Mouse (Mus musculus): ENCODE data around the gene Lrba. TPM values are rescaled to one million over a fixed set of nuclear protein-coding genes. Genes with fewer than 3 reads are reported as not detected.
A peak's percentile ranks its signal among the peaks of the same experiment; 100 is the strongest.

Lrba gene
- polyA plus RNA-seq, 1 experiment from 2014 or later: 4.2 TPM

DNA sequence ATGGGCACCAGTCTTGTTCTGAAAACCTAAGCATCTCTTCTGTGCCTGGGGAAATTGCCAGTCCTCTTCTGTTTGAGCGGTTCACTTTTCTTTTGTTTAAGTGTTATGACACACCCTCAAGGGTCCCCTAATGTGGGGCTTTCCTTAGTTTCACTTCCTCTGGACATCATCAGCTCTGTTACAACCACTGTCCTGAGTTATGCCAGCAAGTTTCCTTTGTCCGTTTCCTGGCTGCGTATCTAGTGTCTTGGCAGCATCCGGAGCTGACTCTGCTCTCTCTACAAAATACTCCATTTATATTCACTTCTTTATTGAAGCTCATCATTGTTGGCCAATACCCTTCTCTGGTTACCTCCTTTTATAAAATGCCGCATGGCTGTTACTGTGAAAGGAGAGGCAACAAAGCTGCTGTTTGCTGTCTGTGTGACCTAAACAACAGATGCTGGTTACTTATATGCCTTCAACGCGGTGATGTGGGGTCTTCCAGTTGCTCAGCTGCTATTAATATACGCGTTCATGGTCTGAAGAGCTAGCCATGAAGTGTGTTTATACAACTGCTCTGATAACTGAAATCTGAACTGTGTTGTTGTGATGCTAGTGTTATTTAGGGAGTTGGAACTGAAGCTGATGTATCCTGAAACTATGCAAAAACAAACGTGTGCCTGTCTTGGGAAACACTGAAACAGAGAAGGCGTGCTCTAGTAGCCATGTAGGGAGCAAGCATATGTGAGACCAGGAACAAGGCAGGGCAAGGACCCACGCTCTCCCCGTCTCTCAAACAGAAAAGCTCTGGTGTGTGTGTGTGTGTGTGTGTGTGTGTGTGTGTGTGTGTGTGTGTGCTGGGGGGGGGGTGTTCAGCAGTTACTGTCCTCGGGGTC is 550.3 kb downstream of the Lrba start:
- 54% methylated on average over 14 of the region's 14 CpGs for WGBS

GRCm38 (mm10) chr3:86775444-86775828 is 551.0 kb downstream of the Lrba start:
- Histone ChIP-seq H3K4me2 (ENCODE audit: low read length) (no peak overlapping the region), H3K9ac (ENCODE audit: low read length) (no peak overlapping the region), H3K27ac (replicated peaks in 1 of 2; ENCODE audit: control insufficient read depth in 1 of 2, insufficient read depth in 1 of 2, low read depth in 2 of 2, low read length in 2 of 2) (peak overlapping the region in 1 of 2 experiments; percentile 59; a peak in 1 of 4 replicates), H3K36me3 (ENCODE audit: control insufficient read depth, insufficient read depth, low read length) (no peaks in the 10 kb centered on the region), H3K4me1 (ENCODE audit: control insufficient read depth in 2 of 2, insufficient read depth in 2 of 2, low read length in 2 of 2) (peaks cover 2 to 10% of the 10 kb centered on the region in 2 experiments; a peak in 2 of 4 replicates), H3K4me3 (ENCODE audit: control insufficient read depth in 1 of 2, insufficient read depth in 1 of 2, low read depth in 1 of 2, low read length in 2 of 2) (no peak overlapping the region), H3K27me3 (ENCODE audit: control insufficient read depth, insufficient read depth, low read length) (no peaks in the 10 kb centered on the region), H3K9me3 (ENCODE audit: control insufficient read depth, low read length) (no peaks in the 10 kb centered on the region)
- WGBS: 73% methylated on average over 6 of the region's 6 CpGs
- ATAC-seq (ENCODE audit: insufficient number of reproducible peaks, insufficient read depth, low FRiP score, low read depth): no peak

More for the DNA sequence above, 550.3 kb downstream of the Lrba start:
- Histone ChIP-seq H3K4me2 (ENCODE audit: low read length) (peak overlapping the region; percentile 21; the same call in 1 of the 2 replicates), H3K27me3 (ENCODE audit: control insufficient read depth, insufficient read depth, low read length) (no peaks in the 10 kb centered on the region), H3K9ac (ENCODE audit: low read length) (no peak overlapping the region), H3K9me3 (ENCODE audit: control insufficient read depth, low read length) (no peaks in the 10 kb centered on the region), H3K4me3 (ENCODE audit: control insufficient read depth in 1 of 2, insufficient read depth in 1 of 2, low read depth in 1 of 2, low read length in 2 of 2) (no peak overlapping the region), H3K36me3 (ENCODE audit: control insufficient read depth, insufficient read depth, low read length) (no peaks in the 10 kb centered on the region), H3K4me1 (ENCODE audit: control insufficient read depth in 2 of 2, insufficient read depth in 2 of 2, low read length in 2 of 2) (peaks cover 2 to 10% of the 10 kb centered on the region in 2 experiments; a peak in 2 of 4 replicates), H3K27ac (replicated peaks in 1 of 2; ENCODE audit: control insufficient read depth in 1 of 2, insufficient read depth in 1 of 2, low read depth in 2 of 2, low read length in 2 of 2) (peak overlapping the region; percentile 29 to 59; a peak in 3 of 4 replicates)
- ATAC-seq (ENCODE audit: insufficient number of reproducible peaks, insufficient read depth, low FRiP score, low read depth): no peak

DNA sequence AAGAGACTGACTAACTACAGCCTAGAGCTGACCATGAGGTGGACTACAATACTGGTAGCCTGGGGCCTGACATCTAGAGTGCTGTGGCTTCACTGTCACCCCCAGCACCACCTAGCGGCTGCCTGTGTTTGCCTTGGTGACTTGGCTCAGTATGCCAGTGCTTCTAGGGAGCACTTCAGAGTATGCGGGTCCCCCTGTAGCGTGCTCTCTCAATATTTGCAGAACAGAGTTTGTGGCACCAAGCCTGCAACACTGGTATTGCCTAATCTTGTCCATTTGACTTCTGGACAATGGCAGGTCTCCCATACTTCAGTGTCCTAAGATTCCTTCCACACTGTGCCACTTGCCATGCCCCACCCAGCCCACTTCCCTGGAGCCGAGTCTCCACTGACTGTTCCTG is 555.2 kb downstream of the Lrba start:
- no peak overlapping the region for H3K4me3 ChIP-seq (ENCODE audit: control insufficient read depth in 1 of 2, insufficient read depth in 1 of 2, low read depth in 1 of 2, low read length in 2 of 2)
- 59% methylated on average over 4 of the region's 4 CpGs for WGBS
- ATAC-seq (ENCODE audit: insufficient number of reproducible peaks, insufficient read depth, low FRiP score, low read depth): no peak

DNA sequence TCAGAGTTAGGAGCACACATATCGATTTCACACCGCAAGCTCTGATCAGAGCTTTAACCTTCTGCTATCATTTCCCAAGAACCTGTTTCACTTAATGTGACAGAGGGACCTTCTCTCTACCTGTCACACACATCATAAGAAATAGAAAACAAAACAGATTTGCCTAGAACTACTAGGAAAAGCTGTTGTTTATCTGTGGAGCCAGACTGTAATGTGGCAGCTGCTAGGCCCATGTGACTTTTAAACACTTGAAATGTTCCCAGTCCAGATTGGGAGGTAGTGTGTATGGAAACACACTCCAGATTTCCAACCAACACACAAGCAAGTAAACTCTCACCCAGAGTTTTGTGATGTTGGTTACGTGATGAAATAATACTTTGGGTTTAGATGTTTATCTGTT is 559.6 kb downstream of the Lrba start:
- Histone ChIP-seq H3K27ac (replicated peaks in 1 of 2; ENCODE audit: control insufficient read depth in 1 of 2, insufficient read depth in 1 of 2, low read depth in 2 of 2, low read length in 2 of 2) (no peak overlapping the region), H3K9me3 (ENCODE audit: control insufficient read depth, low read length) (no peaks in the 10 kb centered on the region), H3K4me3 (ENCODE audit: control insufficient read depth in 1 of 2, insufficient read depth in 1 of 2, low read depth in 1 of 2, low read length in 2 of 2) (no peak overlapping the region), H3K4me2 (ENCODE audit: low read length) (no peak overlapping the region), H3K4me1 (ENCODE audit: control insufficient read depth in 2 of 2, insufficient read depth in 2 of 2, low read length in 2 of 2) (peaks cover 21 to 24% of the 10 kb centered on the region in 2 experiments), H3K36me3 (ENCODE audit: control insufficient read depth, insufficient read depth, low read length) (no peaks in the 10 kb centered on the region), H3K9ac (ENCODE audit: low read length) (no peak overlapping the region), H3K27me3 (ENCODE audit: control insufficient read depth, insufficient read depth, low read length) (no peaks in the 10 kb centered on the region)
- WGBS: 65% methylated on average over 3 of the region's 3 CpGs
- no peak for ATAC-seq (ENCODE audit: insufficient number of reproducible peaks, insufficient read depth, low FRiP score, low read depth)

More for the DNA sequence above, 555.2 kb downstream of the Lrba start:
- peaks cover 2 to 8% of the 10 kb centered on the region in 2 experiments; a peak in 3 of 4 replicates for H3K4me1 ChIP-seq (ENCODE audit: control insufficient read depth in 2 of 2, insufficient read depth in 2 of 2, low read length in 2 of 2)
- H3K27me3 ChIP-seq (ENCODE audit: control insufficient read depth, insufficient read depth, low read length): no peaks in the 10 kb centered on the region
- no peaks in the 10 kb centered on the region for H3K9me3 ChIP-seq (ENCODE audit: control insufficient read depth, low read length)
- H3K4me2 ChIP-seq (ENCODE audit: low read length): no peak overlapping the region
- H3K36me3 ChIP-seq (ENCODE audit: control insufficient read depth, insufficient read depth, low read length): no peaks in the 10 kb centered on the region
- no peak overlapping the region for H3K27ac ChIP-seq (replicated peaks in 1 of 2; ENCODE audit: control insufficient read depth in 1 of 2, insufficient read depth in 1 of 2, low read depth in 2 of 2, low read length in 2 of 2)
- H3K9ac ChIP-seq (ENCODE audit: low read length): no peak overlapping the region

- Histone ChIP-seq H3K27me3 (ENCODE audit: control insufficient read depth, insufficient read depth, low read length) (no peaks in the 10 kb centered on the region), H3K36me3 (ENCODE audit: control insufficient read depth, insufficient read depth, low read length) (no peaks in the 10 kb centered on the region), H3K4me3 (ENCODE audit: control insufficient read depth in 1 of 2, insufficient read depth in 1 of 2, low read depth in 1 of 2, low read length in 2 of 2) (no peak overlapping the region), H3K9ac (ENCODE audit: low read length) (no peak overlapping the region), H3K4me1 (ENCODE audit: control insufficient read depth in 2 of 2, insufficient read depth in 2 of 2, low read length in 2 of 2) (peaks cover 24 to 31% of the 10 kb centered on the region in 2 experiments), H3K9me3 (ENCODE audit: control insufficient read depth, low read length) (no peaks in the 10 kb centered on the region), H3K27ac (replicated peaks in 1 of 2; ENCODE audit: control insufficient read depth in 1 of 2, insufficient read depth in 1 of 2, low read depth in 2 of 2, low read length in 2 of 2) (no peak overlapping the region), H3K4me2 (ENCODE audit: low read length) (no peak overlapping the region)
- 57% methylated on average over 11 of the region's 11 CpGs for WGBS
- no peak for ATAC-seq (ENCODE audit: insufficient number of reproducible peaks, insufficient read depth, low FRiP score, low read depth)
These were observed 560.5 kb downstream of the Lrba start for GRCm38 (mm10) chr3:86784930-86785329.

GRCm38 (mm10) chr3:86786280-86786679 is 561.8 kb downstream of the Lrba start:
- H3K4me2 ChIP-seq (ENCODE audit: low read length): no peak overlapping the region
- peak overlapping the region; percentile 52 to 78; a peak in 3 of 4 replicates for H3K27ac ChIP-seq (replicated peaks in 1 of 2; ENCODE audit: control insufficient read depth in 1 of 2, insufficient read depth in 1 of 2, low read depth in 2 of 2, low read length in 2 of 2)
- no peaks in the 10 kb centered on the region for H3K36me3 ChIP-seq (ENCODE audit: control insufficient read depth, insufficient read depth, low read length)
- H3K9ac ChIP-seq (ENCODE audit: low read length): no peak overlapping the region
- H3K27me3 ChIP-seq (ENCODE audit: control insufficient read depth, insufficient read depth, low read length): no peaks in the 10 kb centered on the region
- no peak overlapping the region for H3K4me3 ChIP-seq (ENCODE audit: control insufficient read depth in 1 of 2, insufficient read depth in 1 of 2, low read depth in 1 of 2, low read length in 2 of 2)
- no peak for ATAC-seq (ENCODE audit: insufficient number of reproducible peaks, insufficient read depth, low FRiP score, low read depth)
- H3K4me1 ChIP-seq (ENCODE audit: control insufficient read depth in 2 of 2, insufficient read depth in 2 of 2, low read length in 2 of 2): peaks cover 24 to 31% of the 10 kb centered on the region in 2 experiments
- H3K9me3 ChIP-seq (ENCODE audit: control insufficient read depth, low read length): no peaks in the 10 kb centered on the region
- 71% methylated on average over 12 of the region's 12 CpGs for WGBS

- peak overlapping the region; percentile 38; the same call in 1 of the 2 replicates for H3K9ac ChIP-seq (ENCODE audit: low read length)
- WGBS: 19% methylated on average over 11 of the region's 11 CpGs
These were observed 562.4 kb downstream of the Lrba start for GRCm38 (mm10) chr3:86786845-86787351.

More at GRCm38 (mm10) chr3:86786845-86787351, 562.4 kb downstream of the Lrba start:
- Histone ChIP-seq H3K4me1 (ENCODE audit: control insufficient read depth in 2 of 2, insufficient read depth in 2 of 2, low read length in 2 of 2) (peaks cover 24 to 31% of the 10 kb centered on the region in 2 experiments), H3K27ac (replicated peaks in 1 of 2; ENCODE audit: control insufficient read depth in 1 of 2, insufficient read depth in 1 of 2, low read depth in 2 of 2, low read length in 2 of 2) (peak overlapping the region; percentile 52 to 78), H3K27me3 (ENCODE audit: control insufficient read depth, insufficient read depth, low read length) (no peaks in the 10 kb centered on the region), H3K9me3 (ENCODE audit: control insufficient read depth, low read length) (no peaks in the 10 kb centered on the region), H3K4me2 (ENCODE audit: low read length) (peak overlapping the region; percentile 35), H3K36me3 (ENCODE audit: control insufficient read depth, insufficient read depth, low read length) (no peaks in the 10 kb centered on the region), H3K4me3 (ENCODE audit: control insufficient read depth in 1 of 2, insufficient read depth in 1 of 2, low read depth in 1 of 2, low read length in 2 of 2) (no peak overlapping the region)
- ATAC-seq (ENCODE audit: insufficient number of reproducible peaks, insufficient read depth, low FRiP score, low read depth): peak; percentile 76
